Mouse (Mus musculus) neural tube, embryonic 12.5 days (tissue): ENCODE data around the gene Col24a1. TPM values are rescaled to one million over a fixed set of nuclear protein-coding genes. Genes with fewer than 3 reads are reported as not detected.
A peak's percentile ranks its signal among the peaks of the same experiment; 100 is the strongest.
"Not testable (repeated sequence)": the region's sequence is repeated elsewhere in the genome, so short reads cannot be mapped to it uniquely, and the experiment has no call there.

Experiments used
- ATAC-seq: fragments of 200-750 bp; cut with Nextera tagmentation; 2 replicates; pipeline ENCODE4 v1.8.0; 2017; ENCODE audit warnings: low read depth, mild to moderate bottlenecking, moderate TSS enrichment, moderate library complexity; ENCODE audit not compliant: low FRiP score
- H3K27ac ChIP-seq: fragments of 300-500 bp; sonication (generic); 2 replicates; pipeline ENCODE4 v1.5.1; 2016
- H3K27me3 ChIP-seq: fragments of 300-500 bp; sonication (generic); replicated peaks from 2 replicates; pipeline ENCODE4 v1.6.1; 2016; ENCODE audit warnings: mild to moderate bottlenecking
- H3K36me3 ChIP-seq: fragments of 300-500 bp; sonication (generic); 2 replicates; pipeline ENCODE4 v1.6.1; 2016; ENCODE audit warnings: mild to moderate bottlenecking
- H3K4me1 ChIP-seq: fragments of 300-500 bp; sonication (generic); 2 replicates; pipeline ENCODE4 v1.6.1; 2016
- H3K4me2 ChIP-seq: fragments of 300-500 bp; sonication (generic); replicated peaks from 2 replicates; pipeline ENCODE4 v1.6.1; 2016; ENCODE audit warnings: mild to moderate bottlenecking
- H3K4me3 ChIP-seq: fragments of 300-500 bp; sonication (generic); 2 replicates; pipeline ENCODE4 v1.5.1; 2016
- H3K9ac ChIP-seq: fragments of 300-500 bp; sonication (generic); 2 replicates; pipeline ENCODE4 v1.6.1; 2016; ENCODE audit warnings: mild to moderate bottlenecking
- H3K9me3 ChIP-seq: fragments of 300-500 bp; sonication (generic); 2 replicates; pipeline ENCODE4 v1.6.1; 2016; ENCODE audit warnings: mild to moderate bottlenecking
- WGBS: fragments of 180-500 bp; shearing (Covaris S2); methylation state at CpG from one replicate; pipeline ENCODE4 v1.1.7; 2016; 5-methylcytosine and 5-hydroxymethylcytosine counted together
- polyA plus RNA-seq: library from polyadenylated mRNA; unstranded; fragments of >200 nt; fragmentation: Nextera tagmentation; extraction: Ambion mirVana; gene quantifications from 2 replicates; pipeline ENCODE4 v1.2.1, GENCODE M21; 2016

Gene Col24a1
- polyA plus RNA-seq, 1 experiment from 2014 or later: 1.2 TPM

GRCm38 (mm10) chr3:145420421-145420820, 128.1 kb downstream of the Col24a1 start:
- no peaks in the 10 kb centered on the region for H3K9me3 ChIP-seq

GRCm38 (mm10) chr3:145422044-145422443, 129.8 kb downstream of the Col24a1 start:
- WGBS: 88% methylated on average over 3 of the region's 3 CpGs
- no peaks in the 10 kb centered on the region for H3K36me3 ChIP-seq
- H3K4me2 ChIP-seq: no peak overlapping the region
- H3K4me1 ChIP-seq: no peaks in the 10 kb centered on the region
- H3K9ac ChIP-seq: no peak overlapping the region
- no peaks in the 10 kb centered on the region for H3K9me3 ChIP-seq
- H3K4me3 ChIP-seq: no peak overlapping the region
- no peak overlapping the region for H3K27ac ChIP-seq
- ATAC-seq: no peak
- H3K27me3 ChIP-seq: no peaks in the 10 kb centered on the region

More at GRCm38 (mm10) chr3:145420421-145420820, 128.1 kb downstream of the Col24a1 start:
- Histone ChIP-seq H3K4me3 (no peak overlapping the region), H3K9ac (no peak overlapping the region), H3K36me3 (no peaks in the 10 kb centered on the region), H3K27ac (no peak overlapping the region), H3K4me1 (no peaks in the 10 kb centered on the region), H3K4me2 (no peak overlapping the region), H3K27me3 (no peaks in the 10 kb centered on the region)
- no peak for ATAC-seq
- 92% methylated on average over 2 of the region's 2 CpGs for WGBS

GRCm38 (mm10) chr3:145438352-145438751, 146.1 kb downstream of the Col24a1 start:
- ATAC-seq: no peak
- H3K27ac ChIP-seq: no peak overlapping the region
- WGBS: 85% methylated on average over 7 of the region's 7 CpGs

GRCm38 (mm10) chr3:145439086-145439485, 146.8 kb downstream of the Col24a1 start:
- no peak overlapping the region for H3K9ac ChIP-seq
- WGBS: 88% methylated on average over 7 of the region's 7 CpGs
- no peaks in the 10 kb centered on the region for H3K4me1 ChIP-seq
- H3K9me3 ChIP-seq: no peaks in the 10 kb centered on the region
- no peaks in the 10 kb centered on the region for H3K36me3 ChIP-seq
- H3K4me3 ChIP-seq: no peak overlapping the region
- H3K4me2 ChIP-seq: no peak overlapping the region
- no peaks in the 10 kb centered on the region for H3K27me3 ChIP-seq
- no peak for ATAC-seq
- no peak overlapping the region for H3K27ac ChIP-seq

More at GRCm38 (mm10) chr3:145438352-145438751, 146.1 kb downstream of the Col24a1 start:
- H3K36me3 ChIP-seq: no peaks in the 10 kb centered on the region
- H3K27me3 ChIP-seq: no peaks in the 10 kb centered on the region
- no peaks in the 10 kb centered on the region for H3K4me1 ChIP-seq
- H3K4me3 ChIP-seq: no peak overlapping the region
- H3K9ac ChIP-seq: no peak overlapping the region
- H3K9me3 ChIP-seq: no peaks in the 10 kb centered on the region
- no peak overlapping the region for H3K4me2 ChIP-seq

- Histone ChIP-seq H3K4me2 (no peak overlapping the region), H3K27ac (no peak overlapping the region), H3K36me3 (no peaks in the 10 kb centered on the region), H3K9ac (no peak overlapping the region), H3K27me3 (no peaks in the 10 kb centered on the region), H3K9me3 (no peaks in the 10 kb centered on the region), H3K4me3 (no peak overlapping the region), H3K4me1 (no peaks in the 10 kb centered on the region)
- WGBS: 57% methylated on average over 1 of the region's 1 CpGs
- no peak for ATAC-seq
These were observed 148.7 kb downstream of the Col24a1 start for GRCm38 (mm10) chr3:145440993-145441392.

GRCm38 (mm10) chr3:145442268-145442667, 150.0 kb downstream of the Col24a1 start:
- no peak overlapping the region for H3K9ac ChIP-seq
- H3K4me1 ChIP-seq: no peaks in the 10 kb centered on the region
- no peak overlapping the region for H3K4me3 ChIP-seq
- no peaks in the 10 kb centered on the region for H3K27me3 ChIP-seq
- H3K27ac ChIP-seq: no peak overlapping the region
- ATAC-seq: no peak
- H3K36me3 ChIP-seq: no peaks in the 10 kb centered on the region
- no peaks in the 10 kb centered on the region for H3K9me3 ChIP-seq
- 97% methylated on average over 1 of the region's 1 CpGs for WGBS
- H3K4me2 ChIP-seq: no peak overlapping the region

- not testable (repeated sequence) for H3K27me3 ChIP-seq, H3K27ac ChIP-seq, H3K4me2 ChIP-seq, H3K36me3 ChIP-seq, H3K4me1 ChIP-seq, ATAC-seq, H3K9me3 ChIP-seq, H3K9ac ChIP-seq, H3K4me3 ChIP-seq
- 57% methylated on average over 6 of the region's 6 CpGs for WGBS
These were observed 150.9 kb downstream of the Col24a1 start for GRCm38 (mm10) chr3:145443167-145443566.

GRCm38 (mm10) chr3:145457039-145457438, 164.8 kb downstream of the Col24a1 start:
- Histone ChIP-seq H3K4me1 (no peaks in the 10 kb centered on the region), H3K4me3 (no peak overlapping the region), H3K4me2 (no peak overlapping the region), H3K9me3 (no peaks in the 10 kb centered on the region), H3K36me3 (no peaks in the 10 kb centered on the region), H3K9ac (no peak overlapping the region), H3K27ac (no peak overlapping the region), H3K27me3 (no peaks in the 10 kb centered on the region)
- no peak for ATAC-seq
- WGBS: 68% methylated on average over 5 of the region's 5 CpGs

GRCm38 (mm10) chr3:145462351-145462750, 170.1 kb downstream of the Col24a1 start:
- H3K27me3 ChIP-seq: no peaks in the 10 kb centered on the region
- no peaks in the 10 kb centered on the region for H3K4me1 ChIP-seq
- H3K4me2 ChIP-seq: no peak overlapping the region
- WGBS: 86% methylated on average over 7 of the region's 7 CpGs
- H3K36me3 ChIP-seq: no peaks in the 10 kb centered on the region
- no peak overlapping the region for H3K9ac ChIP-seq
- no peak overlapping the region for H3K4me3 ChIP-seq
- ATAC-seq: no peak
- H3K9me3 ChIP-seq: no peaks in the 10 kb centered on the region
- no peak overlapping the region for H3K27ac ChIP-seq

GRCm38 (mm10) chr3:145463731-145464130, 171.5 kb downstream of the Col24a1 start:
- peak; percentile 66 for ATAC-seq
- Histone ChIP-seq H3K4me3 (no peak overlapping the region), H3K27ac (no peak overlapping the region), H3K27me3 (no peaks in the 10 kb centered on the region), H3K9ac (no peak overlapping the region), H3K4me1 (no peaks in the 10 kb centered on the region), H3K9me3 (no peaks in the 10 kb centered on the region), H3K4me2 (no peak overlapping the region), H3K36me3 (no peaks in the 10 kb centered on the region)
- 56% methylated on average over 2 of the region's 2 CpGs for WGBS

GRCm38 (mm10) chr3:145471094-145471493, 178.8 kb downstream of the Col24a1 start:
- no peaks in the 10 kb centered on the region for H3K4me1 ChIP-seq
- no peak overlapping the region for H3K9ac ChIP-seq
- H3K9me3 ChIP-seq: no peaks in the 10 kb centered on the region
- ATAC-seq: no peak
- no peak overlapping the region for H3K27ac ChIP-seq
- WGBS: 87% methylated on average over 4 of the region's 4 CpGs
- no peaks in the 10 kb centered on the region for H3K36me3 ChIP-seq
- no peaks in the 10 kb centered on the region for H3K27me3 ChIP-seq
- no peak overlapping the region for H3K4me3 ChIP-seq
- no peak overlapping the region for H3K4me2 ChIP-seq

- no peak overlapping the region for H3K4me3 ChIP-seq
- no peak overlapping the region for H3K9ac ChIP-seq
- no peaks in the 10 kb centered on the region for H3K27me3 ChIP-seq
- no peaks in the 10 kb centered on the region for H3K4me1 ChIP-seq
- H3K27ac ChIP-seq: no peak overlapping the region
- no peak for ATAC-seq
- WGBS: 69% methylated on average over 7 of the region's 7 CpGs
- no peaks in the 10 kb centered on the region for H3K36me3 ChIP-seq
- H3K9me3 ChIP-seq: no peaks in the 10 kb centered on the region
- no peak overlapping the region for H3K4me2 ChIP-seq
These were observed 181.9 kb downstream of the Col24a1 start for GRCm38 (mm10) chr3:145474163-145474562.

- 89% methylated on average over 3 of the region's 3 CpGs for WGBS
- Histone ChIP-seq H3K27me3 (no peaks in the 10 kb centered on the region), H3K27ac (no peak overlapping the region), H3K36me3 (no peaks in the 10 kb centered on the region), H3K9me3 (no peaks in the 10 kb centered on the region), H3K4me2 (no peak overlapping the region), H3K4me3 (no peak overlapping the region), H3K9ac (no peak overlapping the region), H3K4me1 (no peaks in the 10 kb centered on the region)
- ATAC-seq: no peak
These were observed 184.4 kb downstream of the Col24a1 start for GRCm38 (mm10) chr3:145476634-145477033.
